Mouse (Mus musculus): ENCODE results near the gene 2810006K23Rik.
"Not testable (repeated sequence)": the region's sequence is repeated elsewhere in the genome, so short reads cannot be mapped to it uniquely, and the experiment has no call there.

Gene 2810006K23Rik

GRCm38 (mm10) chr5:124349196-124349595 lies 21.3 kb downstream of the 2810006K23Rik start:
- DNase-seq, result peak; percentile 82 to 83

- DNase-seq, result peak in 1 of 2 experiments; percentile 49
Observed at GRCm38 (mm10) chr5:124350350-124350749, 22.5 kb downstream of the 2810006K23Rik start.

GRCm38 (mm10) chr5:124351111-124351560 lies 23.2 kb downstream of the 2810006K23Rik start:
- DNase-seq, result peak; percentile 79 to 86

- peak in 1 of 2 experiments; percentile 57 for DNase-seq
Observed at GRCm38 (mm10) chr5:124351604-124352003, 23.7 kb downstream of the 2810006K23Rik start.

GRCm38 (mm10) chr5:124352141-124352920 lies 24.4 kb downstream of the 2810006K23Rik start:
- peak; percentile 86 to 89 for DNase-seq

- peak in 1 of 2 experiments; percentile 73 for DNase-seq
Observed at GRCm38 (mm10) chr5:124353011-124353725, 25.3 kb downstream of the 2810006K23Rik start.

GRCm38 (mm10) chr5:124353726-124354547 lies 26.0 kb downstream of the 2810006K23Rik start:
- peak; percentile 58 to 68 for DNase-seq

GRCm38 (mm10) chr5:124354574-124355424 lies 26.9 kb downstream of the 2810006K23Rik start:
- peak; percentile 76 to 80 for DNase-seq

- DNase-seq, result peak in 1 of 2 experiments; percentile 50
Observed at GRCm38 (mm10) chr5:124355425-124355959, 27.6 kb downstream of the 2810006K23Rik start.

GRCm38 (mm10) chr5:124356695-124357094 lies 28.8 kb downstream of the 2810006K23Rik start:
- no peak for DNase-seq

- no peak for DNase-seq
Observed at GRCm38 (mm10) chr5:124359641-124360040, 31.8 kb downstream of the 2810006K23Rik start.

- not testable (repeated sequence) for DNase-seq
Observed at GRCm38 (mm10) chr5:124362982-124363381, 35.1 kb downstream of the 2810006K23Rik start, which contains the start of gene Cdk2ap1. Gene Cdk2ap1, minus strand, starts transcription at chr5:124363082.

GRCm38 (mm10) chr5:124364173-124364918 lies 36.5 kb downstream of the 2810006K23Rik start:
- no peak for DNase-seq

- no peak for DNase-seq
Observed at GRCm38 (mm10) chr5:124365754-124366153, 37.9 kb downstream of the 2810006K23Rik start.

GRCm38 (mm10) chr5:124366721-124367120 lies 38.8 kb downstream of the 2810006K23Rik start:
- no peak for DNase-seq

GRCm38 (mm10) chr5:124374298-124374697 lies 46.4 kb downstream of the 2810006K23Rik start:
- no peak for DNase-seq

GRCm38 (mm10) chr5:124376401-124376800 lies 48.5 kb downstream of the 2810006K23Rik start:
- DNase-seq, result no peak

GRCm38 (mm10) chr5:124377149-124377548 lies 49.3 kb downstream of the 2810006K23Rik start:
- DNase-seq, result no peak

- no peak for DNase-seq
Observed at GRCm38 (mm10) chr5:124380121-124380520, 52.2 kb downstream of the 2810006K23Rik start.

- peak; percentile 8 to 12 for DNase-seq
Observed at GRCm38 (mm10) chr5:124387932-124388331, 60.0 kb downstream of the 2810006K23Rik start.
